Mouse (Mus musculus): ENCODE results near the gene Cdc6. TPM values are rescaled to one million over a fixed set of nuclear protein-coding genes. Genes with fewer than 3 reads are reported as not detected.

The Cdc6 gene
- polyA plus RNA-seq, 1 experiment = 1.6 TPM

- no peak overlapping the region for H3K27ac ChIP-seq (ENCODE audit: insufficient read depth, low read length)
- DNase-seq (ENCODE audit: low read depth in 1 of 2, low spot score in 2 of 2) = no peak
- H3K36me3 ChIP-seq (ENCODE audit: control insufficient read depth, insufficient read depth, low read length) = peaks cover 51% of the 10 kb centered on the region
- H3K27me3 ChIP-seq (ENCODE audit: control insufficient read depth, insufficient read depth, low read length) = no peaks in the 10 kb centered on the region
- no peak for TF ChIP-seq POLR2A (IDR thresholded peaks at IDR 0.05; ENCODE audit: low read depth, low read length)
- no peak for TF ChIP-seq CTCF (IDR thresholded peaks at IDR 0.05; ENCODE audit: extremely low read depth, insufficient read depth, insufficient read length, insufficient replicate concordance)
- H3K4me1 ChIP-seq (ENCODE audit: control insufficient read depth, insufficient read depth, insufficient read length) = peaks cover 18% of the 10 kb centered on the region
- H3K4me3 ChIP-seq (ENCODE audit: extremely low read depth, insufficient read depth, insufficient read length) = no peak overlapping the region
- WGBS = 39% methylated on average over 20 of the region's 20 CpGs
Measured at GRCm38 (mm10) chr11:98968716-98969495, 61.3 kb downstream of the Cdc6 start.

DNA sequence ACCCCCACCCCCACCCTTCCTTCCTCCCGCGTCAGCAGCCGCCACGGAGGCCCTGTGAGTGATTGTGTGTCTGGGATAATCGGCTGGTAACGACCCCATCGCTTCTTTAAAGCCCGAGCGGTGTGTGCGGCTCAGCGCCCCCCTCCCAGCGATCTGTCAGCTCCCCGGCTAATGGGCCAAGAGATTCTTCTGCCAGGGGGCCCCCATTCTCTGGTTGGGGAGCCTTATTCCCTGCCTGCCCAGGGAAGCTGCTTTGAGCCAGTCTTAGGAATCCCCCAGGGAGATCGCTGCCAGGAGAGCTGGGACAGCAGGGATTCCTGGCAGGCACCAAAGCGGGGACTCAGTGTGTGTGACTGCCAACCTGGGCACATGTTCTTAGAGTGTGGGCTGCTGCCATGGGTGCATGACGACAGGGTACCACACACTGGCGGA is 61.9 kb downstream of the Cdc6 start:
- Histone ChIP-seq H3K27ac (ENCODE audit: insufficient read depth, low read length) (no peak overlapping the region), H3K36me3 (ENCODE audit: control insufficient read depth, insufficient read depth, low read length) (peaks cover 55% of the 10 kb centered on the region), H3K27me3 (ENCODE audit: control insufficient read depth, insufficient read depth, low read length) (no peaks in the 10 kb centered on the region), H3K4me3 (ENCODE audit: extremely low read depth, insufficient read depth, insufficient read length) (no peak overlapping the region), H3K4me1 (ENCODE audit: control insufficient read depth, insufficient read depth, insufficient read length) (peaks cover 11% of the 10 kb centered on the region; the same call in 1 of the 2 replicates)
- WGBS = 68% methylated on average over 17 of the region's 17 CpGs
- no peak for TF ChIP-seq CTCF (IDR thresholded peaks at IDR 0.05; ENCODE audit: extremely low read depth, insufficient read depth, insufficient read length, insufficient replicate concordance)
- TF ChIP-seq POLR2A (IDR thresholded peaks at IDR 0.05; ENCODE audit: low read depth, low read length) = no peak
- DNase-seq (ENCODE audit: low read depth in 1 of 2, low spot score in 2 of 2) = no peak

- no peaks in the 10 kb centered on the region for H3K27me3 ChIP-seq (ENCODE audit: control insufficient read depth, insufficient read depth, low read length)
- peaks cover 55% of the 10 kb centered on the region for H3K36me3 ChIP-seq (ENCODE audit: control insufficient read depth, insufficient read depth, low read length)
- no peak overlapping the region for H3K27ac ChIP-seq (ENCODE audit: insufficient read depth, low read length)
- no peak overlapping the region for H3K4me3 ChIP-seq (ENCODE audit: extremely low read depth, insufficient read depth, insufficient read length)
- no peak for DNase-seq (ENCODE audit: low read depth in 1 of 2, low spot score in 2 of 2)
- TF ChIP-seq POLR2A (IDR thresholded peaks at IDR 0.05; ENCODE audit: low read depth, low read length) = no peak
- no peak for TF ChIP-seq CTCF (IDR thresholded peaks at IDR 0.05; ENCODE audit: extremely low read depth, insufficient read depth, insufficient read length, insufficient replicate concordance)
- 85% methylated on average over 29 of the region's 29 CpGs for WGBS
- 0 out of 2 replicates have a peak, but pooled peaks cover 4% of the 10 kb centered on the region for H3K4me1 ChIP-seq (ENCODE audit: control insufficient read depth, insufficient read depth, insufficient read length)
Measured at GRCm38 (mm10) chr11:98970191-98970925, 62.8 kb downstream of the Cdc6 start.

- H3K4me3 ChIP-seq (ENCODE audit: extremely low read depth, insufficient read depth, insufficient read length) = no peak overlapping the region
- H3K4me1 ChIP-seq (ENCODE audit: control insufficient read depth, insufficient read depth, insufficient read length) = no peaks in the 10 kb centered on the region
- H3K27ac ChIP-seq (ENCODE audit: insufficient read depth, low read length) = no peak overlapping the region
- 86% methylated on average over 23 of the region's 23 CpGs for WGBS
- no peaks in the 10 kb centered on the region for H3K27me3 ChIP-seq (ENCODE audit: control insufficient read depth, insufficient read depth, low read length)
- no peak for TF ChIP-seq POLR2A (IDR thresholded peaks at IDR 0.05; ENCODE audit: low read depth, low read length)
- TF ChIP-seq CTCF (IDR thresholded peaks at IDR 0.05; ENCODE audit: extremely low read depth, insufficient read depth, insufficient read length, insufficient replicate concordance) = no peak
- DNase-seq (ENCODE audit: low read depth in 1 of 2, low spot score in 2 of 2) = no peak
- H3K36me3 ChIP-seq (ENCODE audit: control insufficient read depth, insufficient read depth, low read length) = peaks cover 55% of the 10 kb centered on the region
Measured at GRCm38 (mm10) chr11:98971316-98972031, 63.9 kb downstream of the Cdc6 start.

DNA sequence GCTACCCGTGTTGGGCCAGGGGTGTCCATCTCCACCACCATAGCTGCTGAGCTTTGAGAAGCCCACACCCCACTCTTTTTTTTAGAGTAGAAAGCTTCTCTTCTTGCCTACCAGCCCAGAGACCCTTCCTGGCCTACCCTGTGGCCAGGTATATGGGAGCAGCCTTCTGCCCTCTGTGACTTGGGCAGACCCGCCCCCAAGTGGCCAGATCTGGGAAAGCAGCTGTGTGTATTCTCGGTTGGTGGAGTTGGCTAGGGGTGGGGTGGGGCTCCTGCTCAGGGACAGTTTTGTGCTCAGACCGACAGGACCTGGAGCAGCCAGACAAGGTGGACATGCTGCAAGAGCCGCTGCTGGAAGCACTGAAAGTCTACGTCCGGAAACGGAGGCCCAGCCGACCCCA is 64.6 kb downstream of the Cdc6 start:
- 57% methylated on average over 9 of the region's 9 CpGs for WGBS
- Histone ChIP-seq H3K36me3 (ENCODE audit: control insufficient read depth, insufficient read depth, low read length) (peaks cover 48% of the 10 kb centered on the region), H3K27ac (ENCODE audit: insufficient read depth, low read length) (no peak overlapping the region), H3K4me1 (ENCODE audit: control insufficient read depth, insufficient read depth, insufficient read length) (no peaks in the 10 kb centered on the region), H3K4me3 (ENCODE audit: extremely low read depth, insufficient read depth, insufficient read length) (no peak overlapping the region), H3K27me3 (ENCODE audit: control insufficient read depth, insufficient read depth, low read length) (no peaks in the 10 kb centered on the region)
- TF ChIP-seq POLR2A (IDR thresholded peaks at IDR 0.05; ENCODE audit: low read depth, low read length) (no peak), CTCF (IDR thresholded peaks at IDR 0.05; ENCODE audit: extremely low read depth, insufficient read depth, insufficient read length, insufficient replicate concordance) (peak; percentile 96)
- peak in 1 of 2 experiments; percentile 86 for DNase-seq (ENCODE audit: low read depth in 1 of 2, low spot score in 2 of 2)

- Histone ChIP-seq H3K4me3 (ENCODE audit: extremely low read depth, insufficient read depth, insufficient read length) (no peak overlapping the region), H3K27me3 (ENCODE audit: control insufficient read depth, insufficient read depth, low read length) (no peaks in the 10 kb centered on the region), H3K27ac (ENCODE audit: insufficient read depth, low read length) (no peak overlapping the region), H3K36me3 (ENCODE audit: control insufficient read depth, insufficient read depth, low read length) (peaks cover 45% of the 10 kb centered on the region), H3K4me1 (ENCODE audit: control insufficient read depth, insufficient read depth, insufficient read length) (no peaks in the 10 kb centered on the region)
- TF ChIP-seq CTCF (IDR thresholded peaks at IDR 0.05; ENCODE audit: extremely low read depth, insufficient read depth, insufficient read length, insufficient replicate concordance) (no peak), POLR2A (IDR thresholded peaks at IDR 0.05; ENCODE audit: low read depth, low read length) (no peak)
- DNase-seq (ENCODE audit: low read depth in 1 of 2, low spot score in 2 of 2) = no peak
- WGBS = 83% methylated on average over 9 of the region's 9 CpGs
Measured at GRCm38 (mm10) chr11:98972801-98973360, 65.3 kb downstream of the Cdc6 start.

Other genes with a start within 250 kb of the Cdc6 start
- gene Gsdma, start 243.4 kb upstream of the Cdc6 start, polyA plus RNA-seq (2012; rRNA removed) = not detected in 2 replicates
- 83.1 and 107 TPM in 2 replicates for gene Psmd3, start 225.2 kb upstream of the Cdc6 start, polyA plus RNA-seq (2012; rRNA removed)
- 0.07 and 0.27 TPM in 2 replicates for gene Csf3, start 206.5 kb upstream of the Cdc6 start, polyA plus RNA-seq (2012; rRNA removed)
- gene Med24, start 178.4 kb upstream of the Cdc6 start, polyA plus RNA-seq (2012; rRNA removed) = 53.6 and 69.1 TPM in 2 replicates
- gene Thra, start 167.2 kb upstream of the Cdc6 start, polyA plus RNA-seq (2012; rRNA removed) = 19.8 and 20.7 TPM in 2 replicates
- 27.7 and 29.0 TPM in 2 replicates for gene Nr1d1, start 132.5 kb upstream of the Cdc6 start, polyA plus RNA-seq (2012; rRNA removed)
- 23.3 and 41.2 TPM in 2 replicates for gene Msl1, start 112.3 kb upstream of the Cdc6 start, polyA plus RNA-seq (2012; rRNA removed)
- 30.2 and 32.6 TPM in 2 replicates for gene Casc3, start 102.9 kb upstream of the Cdc6 start, polyA plus RNA-seq (2012; rRNA removed)
- gene Rapgefl1, start 71.0 kb upstream of the Cdc6 start, polyA plus RNA-seq (2012; rRNA removed) = 1.9 and 3.3 TPM in 2 replicates
- 8.0 and 10.1 TPM in 2 replicates for gene Wipf2, start 44.2 kb upstream of the Cdc6 start, polyA plus RNA-seq (2012; rRNA removed)
- 37.0 and 48.8 TPM in 2 replicates for gene Rara, start 20.0 kb downstream of the Cdc6 start, polyA plus RNA-seq (2012; rRNA removed)
- 0.56 and 0.67 TPM in 2 replicates for gene Gjd3, start 75.2 kb downstream of the Cdc6 start, polyA plus RNA-seq (2012; rRNA removed)
- gene Top2a, start 116.4 kb downstream of the Cdc6 start, polyA plus RNA-seq (2012; rRNA removed) = 5.4 and 5.9 TPM in 2 replicates
- gene Igfbp4, start 133.4 kb downstream of the Cdc6 start, polyA plus RNA-seq (2012; rRNA removed) = 274 and 328 TPM in 2 replicates
- 1.3 and 2.2 TPM in 2 replicates for gene Tns4, start 181.5 kb downstream of the Cdc6 start, polyA plus RNA-seq (2012; rRNA removed)
- 135 and 194 TPM in 2 replicates for gene Ccr7, start 247.3 kb downstream of the Cdc6 start, polyA plus RNA-seq (2012; rRNA removed)